Mouse (Mus musculus) yolk sac, embryonic 10.5 days (tissue): ENCODE measurements around the gene Cpt1b.
"Not testable (repeated sequence)": the region's sequence is repeated elsewhere in the genome, so short reads cannot be mapped to it uniquely, and the experiment has no call there.

Experiments used
- DNase-seq: peaks from one replicate; pipeline ENCODE4 v3.0.0-alpha.2; 2017; ENCODE audit warnings: low spot score

Gene Cpt1b

GRCm38 (mm10) chr15:89432946-89433345 is 7.3 kb upstream of the Cpt1b start:
- DNase-seq = no peak

- DNase-seq = no peak
These were observed 6.1 kb upstream of the Cpt1b start for GRCm38 (mm10) chr15:89431806-89432205.

DNA sequence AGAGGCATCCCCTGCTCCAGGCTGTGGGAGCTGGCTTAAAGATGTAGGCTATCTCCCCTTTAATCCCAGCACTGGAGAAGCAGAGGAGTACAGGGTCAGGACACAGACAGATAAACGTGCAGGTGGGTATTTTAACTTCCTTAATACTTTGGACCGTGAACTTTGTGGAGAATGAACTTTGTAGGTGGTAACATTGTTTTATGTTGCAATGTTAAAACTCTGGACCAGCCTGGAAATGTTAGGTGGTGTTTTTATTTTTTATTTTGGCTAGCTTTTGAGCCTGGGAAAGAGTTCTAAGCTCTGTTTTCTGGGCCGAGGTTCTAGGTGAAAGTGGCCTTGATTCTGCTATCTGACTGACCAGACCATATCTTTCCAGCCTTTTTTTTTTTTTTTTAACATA is 5.6 kb upstream of the Cpt1b start:
- DNase-seq = no peak

DNA sequence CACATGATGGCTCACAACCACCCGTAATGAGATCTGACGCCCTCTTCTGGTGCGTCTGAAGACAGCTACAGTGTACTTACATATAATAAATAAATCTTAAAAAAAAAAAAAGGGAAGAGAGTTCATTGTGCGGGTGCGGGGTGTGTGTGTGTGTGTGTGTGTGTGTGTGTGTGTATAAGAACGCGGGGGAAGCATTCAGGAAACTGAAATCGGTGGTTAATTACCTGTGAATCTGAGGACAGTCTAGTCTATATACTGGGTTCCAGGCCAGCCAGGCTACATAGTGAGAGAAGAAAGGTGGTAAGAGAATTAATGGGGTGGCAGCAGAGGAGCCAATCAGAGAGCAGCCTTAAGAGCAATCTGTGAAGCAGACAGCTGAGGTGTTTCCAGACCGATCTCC is 5.1 kb upstream of the Cpt1b start:
- DNase-seq = not testable (repeated sequence)

DNA sequence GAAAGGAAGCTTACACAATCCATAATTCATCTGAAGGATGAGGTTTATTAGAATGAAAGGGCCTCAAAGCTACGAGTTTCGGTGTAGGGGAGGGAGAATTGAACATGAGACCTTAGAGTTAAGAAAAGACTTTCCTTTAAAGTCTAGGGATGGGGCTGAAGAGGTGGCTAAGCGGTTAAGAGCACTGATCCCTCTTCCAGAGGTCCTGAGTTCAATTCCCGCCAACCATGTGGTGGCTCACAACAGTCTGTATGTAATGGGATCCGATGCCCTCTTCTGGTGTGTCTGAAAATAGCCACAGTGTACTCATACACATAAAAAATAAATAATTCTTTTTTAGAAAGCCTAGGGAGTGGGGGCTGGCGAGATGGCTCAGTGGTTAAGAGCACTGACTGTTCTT is 4.7 kb upstream of the Cpt1b start:
- DNase-seq = no peak

DNA sequence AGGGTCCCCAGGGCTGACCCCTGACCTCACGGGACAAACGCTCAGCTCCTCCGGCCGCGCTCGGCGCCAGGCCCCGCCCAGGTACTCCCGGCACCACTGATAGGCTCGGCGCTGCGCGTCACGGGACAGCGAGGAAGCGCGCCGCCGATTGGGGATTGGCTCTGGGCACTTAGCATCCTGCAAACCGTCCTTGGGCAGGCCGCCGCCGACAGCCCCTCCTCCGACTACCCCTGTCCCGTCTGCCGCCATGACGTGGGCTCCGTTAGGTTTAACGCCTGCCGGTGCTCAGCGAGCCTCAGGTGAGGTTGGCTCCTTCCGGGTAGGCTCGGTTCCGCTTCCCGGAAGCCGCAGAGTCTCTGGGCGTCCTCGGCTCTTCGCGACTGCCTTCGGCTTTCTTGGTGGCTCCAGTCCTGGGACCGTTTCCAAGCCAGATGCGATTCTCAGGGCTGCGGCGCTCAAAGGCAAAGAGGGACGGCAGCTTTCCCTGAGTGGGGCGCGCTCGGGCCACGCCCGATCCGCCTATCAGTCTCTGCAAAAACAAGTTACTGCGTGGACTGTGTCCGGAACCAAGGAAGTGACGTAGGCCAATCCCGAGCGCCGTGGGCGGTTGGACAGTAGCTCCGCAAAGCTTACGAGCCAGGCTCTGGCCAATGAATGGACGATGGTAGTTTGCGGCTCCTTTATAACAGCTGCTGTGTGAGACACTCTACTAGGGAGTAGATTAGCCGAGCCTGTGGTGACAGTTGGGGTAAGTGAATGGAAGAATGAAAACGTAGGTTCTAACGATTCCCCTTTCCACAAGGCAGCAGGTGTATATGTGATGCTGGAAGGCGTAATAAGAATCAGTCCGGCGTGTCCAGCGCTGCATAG is 3.9 kb upstream of the Cpt1b start, which contains the start of the genes C730034F03Rik, Gm44502 and Chkb:
Gene C730034F03Rik (plus strand): TSS at position 238 of the 870 bp plus-strand sequence.
Gene Gm44502 (minus strand): TSS at position 345 of the 870 bp plus-strand sequence.
Gene Chkb (minus strand): TSS at position 557 of the 870 bp plus-strand sequence.
- peak; percentile 94 for DNase-seq

DNA sequence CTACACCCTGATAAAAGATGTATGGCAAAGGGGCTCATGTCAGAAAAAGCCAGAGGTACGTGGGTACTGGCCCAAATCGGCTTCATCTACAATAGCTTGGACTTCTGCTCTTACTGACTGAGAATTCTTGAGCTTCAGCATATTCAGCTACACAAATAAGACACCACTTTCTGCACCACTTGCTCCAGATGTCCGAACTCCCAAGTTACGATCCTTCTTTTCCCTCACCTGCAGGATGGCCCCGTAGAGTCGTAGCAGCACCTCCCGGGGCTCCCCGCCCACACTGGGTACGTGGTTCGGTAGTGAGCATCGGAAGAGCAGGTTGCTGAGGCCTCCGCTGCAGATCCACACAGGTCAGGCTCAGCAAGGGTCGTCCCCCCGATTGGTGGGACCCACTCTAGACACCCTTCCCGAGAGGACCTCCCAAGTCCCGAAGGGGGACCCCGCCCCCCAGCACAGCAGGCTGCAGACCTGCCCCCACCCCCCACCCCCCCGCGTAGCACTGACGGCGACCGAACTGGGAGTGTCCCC is 3.2 kb upstream of the Cpt1b start:
- DNase-seq = no peak

DNA sequence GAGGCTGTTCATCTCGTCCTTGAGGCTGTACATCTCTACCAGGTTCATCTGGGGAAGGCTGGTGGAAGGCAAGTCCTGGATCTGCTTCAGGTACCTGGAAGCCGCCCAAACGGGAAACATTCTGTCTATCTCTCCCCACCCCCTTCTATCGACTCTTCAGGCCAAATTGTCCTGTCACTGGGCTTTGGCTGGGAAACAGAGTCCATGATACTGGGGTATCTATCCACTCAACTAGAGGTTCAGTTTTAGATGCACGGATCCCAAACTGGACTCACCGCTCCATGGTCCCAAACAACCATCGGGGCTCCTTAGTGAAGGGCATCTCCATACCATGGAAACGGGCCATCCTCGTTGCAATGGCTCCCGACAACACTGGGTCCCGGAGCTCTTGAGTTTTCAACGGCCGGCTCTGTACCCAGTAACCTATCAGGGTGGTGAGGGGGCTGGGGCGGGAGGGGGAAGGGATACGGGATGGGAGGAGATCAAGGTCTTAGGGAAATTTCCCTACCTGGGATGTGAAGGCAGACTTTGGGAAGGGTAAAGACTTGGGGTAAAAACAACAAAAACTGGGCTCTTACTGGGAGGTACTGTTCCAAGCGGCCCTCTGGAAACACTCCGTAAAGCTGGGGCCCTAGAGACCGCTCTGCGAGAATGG is 2.6 kb upstream of the Cpt1b start:
- no peak for DNase-seq

- DNase-seq = no peak
These were observed 1.1 kb upstream of the Cpt1b start for GRCm38 (mm10) chr15:89426716-89427115.

- no peak for DNase-seq
These were observed 1.0 kb downstream of the Cpt1b start for GRCm38 (mm10) chr15:89424621-89425020.

GRCm38 (mm10) chr15:89421938-89422337 is 3.7 kb downstream of the Cpt1b start:
- no peak for DNase-seq

DNA sequence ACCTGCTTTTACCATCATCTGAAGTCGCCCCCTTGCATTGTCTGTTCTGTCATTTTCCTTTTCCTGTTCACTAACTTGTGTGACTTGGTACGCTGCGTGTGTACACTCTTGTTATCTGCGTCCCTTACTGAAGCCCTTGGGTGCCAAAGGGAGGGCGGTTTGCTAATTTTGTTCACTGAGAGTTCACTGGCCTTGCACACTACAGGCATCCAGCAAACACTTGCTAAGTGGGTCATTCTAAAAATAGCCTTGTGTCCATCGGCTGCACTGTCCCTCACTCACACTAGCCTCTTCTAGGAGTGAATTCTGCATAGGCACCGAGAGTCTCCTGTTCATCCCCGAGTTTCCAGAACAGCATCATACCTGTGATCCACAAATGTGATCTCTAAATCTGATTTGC is 10.4 kb downstream of the Cpt1b start:
- DNase-seq = no peak

DNA sequence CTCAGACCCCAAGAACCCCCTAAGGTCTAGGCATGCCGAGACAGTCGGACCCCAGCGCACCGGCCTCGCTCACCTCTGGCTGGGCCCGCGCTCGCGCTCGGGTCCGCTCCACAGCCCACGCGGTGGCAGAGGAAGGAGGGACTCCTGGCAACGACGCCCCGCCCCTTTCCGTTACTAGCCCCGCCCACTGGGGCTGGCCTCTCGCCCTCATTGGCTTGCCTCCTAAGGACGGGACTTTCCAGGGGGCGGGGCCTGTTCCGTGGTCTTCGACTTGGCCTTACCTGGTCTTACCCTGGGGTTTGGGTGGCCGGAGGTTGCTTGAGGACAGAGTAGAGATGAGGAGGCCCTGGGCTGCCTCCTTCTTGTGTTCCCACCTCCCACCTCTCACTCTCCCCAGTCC is 15.5 kb downstream of the Cpt1b start, which contains the start of gene Syce3:
Gene Syce3 (minus strand): TSS at position 386 of the 400 bp plus-strand sequence.
- DNase-seq = no peak

- DNase-seq = no peak
These were observed 19.0 kb downstream of the Cpt1b start for GRCm38 (mm10) chr15:89406691-89407090.

DNA sequence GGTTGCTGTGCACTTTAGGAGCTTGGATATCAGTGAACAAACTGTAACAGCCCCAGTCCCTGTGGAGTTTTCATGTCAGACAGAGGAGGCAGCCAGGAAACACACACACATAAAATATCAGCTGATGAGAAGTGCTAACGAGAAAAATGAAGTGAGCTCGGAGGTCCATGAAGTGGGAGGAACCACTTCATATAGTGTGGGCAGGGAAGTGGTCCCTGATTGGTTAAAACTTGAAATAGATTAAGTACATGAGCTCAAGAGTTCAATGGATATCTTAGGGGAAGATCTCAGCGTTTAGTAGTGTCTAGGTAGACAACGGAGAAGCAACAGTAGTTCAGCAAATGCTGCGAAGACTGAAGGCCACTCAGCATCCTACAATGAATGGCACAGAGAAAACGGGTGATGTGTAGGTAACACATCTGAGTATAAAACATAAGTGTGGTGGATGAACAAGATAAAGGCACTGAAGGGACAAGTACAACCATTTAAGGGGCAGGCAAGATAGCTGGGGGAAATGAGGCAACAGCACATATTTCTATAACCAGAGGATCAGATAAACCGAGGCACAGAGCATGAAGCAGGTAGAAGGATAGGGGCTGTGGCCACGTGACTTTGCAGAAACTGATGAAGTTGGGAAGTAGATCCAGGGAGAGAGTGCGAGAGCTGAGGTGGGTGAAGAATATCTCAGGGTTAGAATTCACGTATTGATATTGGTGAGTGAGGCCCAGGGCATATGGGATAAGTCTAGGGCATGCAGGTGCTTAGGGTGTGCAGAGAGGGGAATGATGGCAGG is 20.6 kb downstream of the Cpt1b start:
- DNase-seq = no peak

GRCm38 (mm10) chr15:89402471-89402870 is 23.2 kb downstream of the Cpt1b start:
- no peak for DNase-seq

GRCm38 (mm10) chr15:89399716-89400115 is 25.9 kb downstream of the Cpt1b start:
- no peak for DNase-seq

DNA sequence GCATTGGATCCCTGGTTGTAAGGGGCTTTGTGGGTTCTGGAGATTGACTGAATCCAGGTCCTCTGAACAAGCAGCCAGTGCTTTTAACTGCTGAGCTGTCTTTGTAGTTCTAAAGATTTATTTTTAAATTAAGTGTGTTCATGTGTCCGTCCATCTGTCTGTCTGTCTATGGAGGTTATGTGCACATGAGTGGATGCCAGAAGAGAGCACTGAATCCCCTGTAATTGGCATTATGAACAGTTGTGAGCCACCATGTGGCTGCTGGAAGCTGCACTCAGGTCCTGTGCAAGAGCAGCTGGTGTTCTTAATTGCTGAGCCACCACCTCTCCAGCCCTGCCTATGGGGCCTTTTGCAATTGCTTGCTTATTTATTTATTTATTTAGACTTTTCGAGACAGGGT is 27.5 kb downstream of the Cpt1b start:
- no peak for DNase-seq

GRCm38 (mm10) chr15:89396883-89397282 is 28.8 kb downstream of the Cpt1b start:
- no peak for DNase-seq

DNA sequence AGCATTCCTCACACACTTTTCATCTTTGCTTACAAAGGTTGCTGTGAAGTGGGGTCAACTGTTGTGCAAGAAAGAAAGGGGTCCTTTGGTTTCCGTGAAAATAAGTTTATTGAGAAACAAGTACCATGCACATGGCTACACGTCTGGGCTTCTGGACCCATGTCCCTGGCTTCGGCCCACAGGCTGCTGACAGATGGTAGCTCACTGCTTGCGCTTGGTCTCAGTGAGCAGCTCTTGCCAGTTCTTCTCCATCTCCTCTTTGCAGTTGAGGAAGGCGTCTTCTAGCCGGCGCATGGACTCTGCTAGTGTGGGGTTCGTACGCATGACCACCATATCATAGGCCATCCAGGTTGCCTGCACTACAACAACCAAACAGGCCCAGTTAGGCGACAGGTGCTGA is 35.6 kb downstream of the Cpt1b start:
- DNase-seq = no peak

DNA sequence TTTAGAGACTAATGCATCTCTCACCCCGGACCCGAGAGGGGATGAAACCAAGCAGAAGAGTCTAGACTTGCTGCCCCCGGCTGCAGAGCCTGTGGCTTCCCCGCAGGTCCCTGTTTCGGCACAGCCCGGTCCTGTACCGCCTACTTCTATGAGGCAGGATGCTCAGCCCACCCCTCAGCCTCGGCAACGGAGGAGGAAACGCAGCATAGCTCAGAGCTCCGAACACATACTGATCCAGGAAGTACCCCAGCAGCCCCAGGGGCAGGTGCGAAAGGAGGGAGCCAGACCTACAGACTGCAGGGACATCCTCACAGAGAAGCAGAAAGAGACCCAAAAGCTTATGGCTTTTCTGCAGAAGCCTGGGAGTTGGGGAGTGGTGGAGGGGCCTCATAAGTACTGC is 38.5 kb downstream of the Cpt1b start:
- DNase-seq = no peak

GRCm38 (mm10) chr15:89384617-89385016 is 41.0 kb downstream of the Cpt1b start, which contains the start of gene Klhdc7b:
TSS of gene Klhdc7b (plus strand) at chr15:89384917.
- DNase-seq = no peak
